Mouse (Mus musculus): ENCODE results near the gene Trio. TPM values are rescaled to one million over a fixed set of nuclear protein-coding genes. Genes with fewer than 3 reads are reported as not detected.

Gene Trio
- polyA plus RNA-seq (2012; ENCODE audit: insufficient read depth, insufficient read length, missing spikeins): 14.4 and 18.0 TPM in 2 replicates

- Histone ChIP-seq H3K27ac (replicated peaks; ENCODE audit: low read depth, low read length) (peak within 1 kb of the TSS; percentile 96), H3K4me1 (ENCODE audit: control insufficient read depth, insufficient read depth, insufficient read length, low read length) (peaks cover 17% of the 10 kb centered on the region), H3K4me3 (ENCODE audit: insufficient read depth, low read depth, low read length) (peak within 1 kb of the TSS; percentile 99)
Observed at GRCm38 (mm10) chr15:28025447-28026166, at the start of gene Trio. Trio (minus strand) TSS chr15:28025848.

GRCm38 (mm10) chr15:28074416-28074970 lies 48.8 kb upstream of the Trio start:
- H3K27ac ChIP-seq (replicated peaks; ENCODE audit: low read depth, low read length): no peak overlapping the region
- no peak overlapping the region for H3K4me3 ChIP-seq (ENCODE audit: insufficient read depth, low read depth, low read length)
- no peaks in the 10 kb centered on the region for H3K4me1 ChIP-seq (ENCODE audit: control insufficient read depth, insufficient read depth, insufficient read length, low read length)

- no peak overlapping the region for H3K27ac ChIP-seq (replicated peaks; ENCODE audit: low read depth, low read length)
- no peaks in the 10 kb centered on the region for H3K4me1 ChIP-seq (ENCODE audit: control insufficient read depth, insufficient read depth, insufficient read length, low read length)
- H3K4me3 ChIP-seq (ENCODE audit: insufficient read depth, low read depth, low read length): no peak overlapping the region
Observed at GRCm38 (mm10) chr15:28071601-28072000, 46.0 kb upstream of the Trio start.

GRCm38 (mm10) chr15:28070771-28071419 lies 45.2 kb upstream of the Trio start:
- no peak overlapping the region for H3K27ac ChIP-seq (replicated peaks; ENCODE audit: low read depth, low read length)
- H3K4me3 ChIP-seq (ENCODE audit: insufficient read depth, low read depth, low read length): no peak overlapping the region
- H3K4me1 ChIP-seq (ENCODE audit: control insufficient read depth, insufficient read depth, insufficient read length, low read length): no peaks in the 10 kb centered on the region

GRCm38 (mm10) chr15:28070221-28070620 lies 44.6 kb upstream of the Trio start:
- no peak overlapping the region for H3K4me3 ChIP-seq (ENCODE audit: insufficient read depth, low read depth, low read length)
- H3K4me1 ChIP-seq (ENCODE audit: control insufficient read depth, insufficient read depth, insufficient read length, low read length): no peaks in the 10 kb centered on the region
- H3K27ac ChIP-seq (replicated peaks; ENCODE audit: low read depth, low read length): no peak overlapping the region

- Histone ChIP-seq H3K27ac (replicated peaks; ENCODE audit: low read depth, low read length) (no peak overlapping the region), H3K4me1 (ENCODE audit: control insufficient read depth, insufficient read depth, insufficient read length, low read length) (no peaks in the 10 kb centered on the region), H3K4me3 (ENCODE audit: insufficient read depth, low read depth, low read length) (no peak overlapping the region)
Observed at GRCm38 (mm10) chr15:28067373-28067772, 41.7 kb upstream of the Trio start.

- H3K27ac ChIP-seq (replicated peaks; ENCODE audit: low read depth, low read length): no peak overlapping the region
- H3K4me3 ChIP-seq (ENCODE audit: insufficient read depth, low read depth, low read length): no peak overlapping the region
- no peaks in the 10 kb centered on the region for H3K4me1 ChIP-seq (ENCODE audit: control insufficient read depth, insufficient read depth, insufficient read length, low read length)
Observed at GRCm38 (mm10) chr15:28066468-28066867, 40.8 kb upstream of the Trio start.

- H3K4me3 ChIP-seq (ENCODE audit: insufficient read depth, low read depth, low read length): no peak overlapping the region
- H3K27ac ChIP-seq (replicated peaks; ENCODE audit: low read depth, low read length): no peak overlapping the region
- H3K4me1 ChIP-seq (ENCODE audit: control insufficient read depth, insufficient read depth, insufficient read length, low read length): no peaks in the 10 kb centered on the region
Observed at GRCm38 (mm10) chr15:28065572-28065971, 39.9 kb upstream of the Trio start.

GRCm38 (mm10) chr15:28064733-28065088 lies 39.1 kb upstream of the Trio start:
- no peaks in the 10 kb centered on the region for H3K4me1 ChIP-seq (ENCODE audit: control insufficient read depth, insufficient read depth, insufficient read length, low read length)
- H3K27ac ChIP-seq (replicated peaks; ENCODE audit: low read depth, low read length): no peak overlapping the region
- no peak overlapping the region for H3K4me3 ChIP-seq (ENCODE audit: insufficient read depth, low read depth, low read length)

- Histone ChIP-seq H3K27ac (replicated peaks; ENCODE audit: low read depth, low read length) (no peak overlapping the region), H3K4me3 (ENCODE audit: insufficient read depth, low read depth, low read length) (no peak overlapping the region), H3K4me1 (ENCODE audit: control insufficient read depth, insufficient read depth, insufficient read length, low read length) (no peaks in the 10 kb centered on the region)
Observed at GRCm38 (mm10) chr15:28064081-28064732, 38.6 kb upstream of the Trio start.

- no peak overlapping the region for H3K4me3 ChIP-seq (ENCODE audit: insufficient read depth, low read depth, low read length)
- H3K4me1 ChIP-seq (ENCODE audit: control insufficient read depth, insufficient read depth, insufficient read length, low read length): no peaks in the 10 kb centered on the region
- no peak overlapping the region for H3K27ac ChIP-seq (replicated peaks; ENCODE audit: low read depth, low read length)
Observed at GRCm38 (mm10) chr15:28063466-28063865, 37.8 kb upstream of the Trio start.

- H3K4me3 ChIP-seq (ENCODE audit: insufficient read depth, low read depth, low read length): no peak overlapping the region
- H3K4me1 ChIP-seq (ENCODE audit: control insufficient read depth, insufficient read depth, insufficient read length, low read length): no peaks in the 10 kb centered on the region
- no peak overlapping the region for H3K27ac ChIP-seq (replicated peaks; ENCODE audit: low read depth, low read length)
Observed at GRCm38 (mm10) chr15:28062016-28062415, 36.4 kb upstream of the Trio start.

- H3K4me1 ChIP-seq (ENCODE audit: control insufficient read depth, insufficient read depth, insufficient read length, low read length): no peaks in the 10 kb centered on the region
- H3K27ac ChIP-seq (replicated peaks; ENCODE audit: low read depth, low read length): no peak overlapping the region
- H3K4me3 ChIP-seq (ENCODE audit: insufficient read depth, low read depth, low read length): no peak overlapping the region
Observed at GRCm38 (mm10) chr15:28060977-28061376, 35.3 kb upstream of the Trio start.

- no peak overlapping the region for H3K4me3 ChIP-seq (ENCODE audit: insufficient read depth, low read depth, low read length)
- no peak overlapping the region for H3K27ac ChIP-seq (replicated peaks; ENCODE audit: low read depth, low read length)
- no peaks in the 10 kb centered on the region for H3K4me1 ChIP-seq (ENCODE audit: control insufficient read depth, insufficient read depth, insufficient read length, low read length)
Observed at GRCm38 (mm10) chr15:28060423-28060822, 34.8 kb upstream of the Trio start.

GRCm38 (mm10) chr15:28057545-28057944 lies 31.9 kb upstream of the Trio start:
- no peak overlapping the region for H3K4me3 ChIP-seq (ENCODE audit: insufficient read depth, low read depth, low read length)
- H3K4me1 ChIP-seq (ENCODE audit: control insufficient read depth, insufficient read depth, insufficient read length, low read length): no peaks in the 10 kb centered on the region
- H3K27ac ChIP-seq (replicated peaks; ENCODE audit: low read depth, low read length): no peak overlapping the region

All from brown adipose tissue, adult 24 weeks (tissue).